Mouse (Mus musculus): ENCODE results near the gene Tgfbr3. TPM values are rescaled to one million over a fixed set of nuclear protein-coding genes. Genes with fewer than 3 reads are reported as not detected.

Tgfbr3 gene
- polyA plus RNA-seq, 1 experiment = 40.0 TPM

DNA sequence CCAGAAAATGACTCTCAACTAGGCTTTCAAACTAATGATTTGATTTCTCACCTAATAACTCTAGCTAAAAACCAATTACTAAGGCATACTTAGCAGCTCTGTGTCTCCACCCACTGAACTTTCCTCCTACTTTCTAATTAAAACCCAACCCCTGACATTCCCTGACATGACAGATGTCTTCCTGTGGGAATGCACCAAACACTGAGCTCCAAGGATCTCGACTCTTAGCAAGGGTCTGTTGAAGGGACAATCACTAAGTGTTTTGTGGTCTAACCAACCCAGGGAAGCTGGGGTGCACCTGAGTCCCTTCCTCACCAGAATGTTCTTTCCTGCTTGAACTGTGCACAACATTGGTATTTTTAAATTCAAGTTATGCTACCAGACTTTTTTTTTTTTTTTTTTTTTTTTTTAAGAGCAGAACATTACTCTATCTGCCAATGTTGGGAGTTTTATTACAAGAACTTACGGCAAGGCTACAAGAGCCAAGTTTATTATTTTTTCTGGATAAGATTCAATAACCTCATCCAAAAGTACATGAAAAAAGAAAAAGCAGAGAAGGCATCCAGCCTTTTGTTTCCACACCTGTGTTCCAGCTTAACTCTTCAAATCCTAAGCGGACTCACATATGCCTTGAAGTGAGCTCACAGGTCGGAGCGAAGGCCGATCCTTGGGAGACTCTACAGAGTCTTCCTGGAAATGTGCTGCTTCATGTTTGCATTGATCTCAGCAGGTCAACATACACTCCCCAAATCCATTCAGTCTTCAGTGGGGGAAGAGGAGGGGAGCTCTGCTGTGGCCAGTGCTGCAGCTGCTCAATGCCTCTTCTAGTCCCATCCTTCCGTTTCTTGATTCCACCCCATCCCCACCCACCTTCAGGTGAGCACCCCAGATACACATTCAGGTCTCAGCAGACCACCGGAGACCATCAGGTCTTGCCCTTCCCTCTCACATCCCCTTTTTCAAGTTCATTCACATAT is 129.2 kb downstream of the Tgfbr3 start:
- H3K4me3 ChIP-seq (ENCODE audit: insufficient read depth, low read length) = no peak overlapping the region
- peak overlapping the region; percentile 60 for H3K27ac ChIP-seq (ENCODE audit: insufficient read depth, low read length)
- TF ChIP-seq CTCF (IDR thresholded peaks at IDR 0.05; ENCODE audit: borderline replicate concordance, insufficient read depth, low read length) = no peak
- TF ChIP-seq POLR2A (IDR thresholded peaks at IDR 0.05; ENCODE audit: low read depth, low read length) = no peak
- peaks cover 24% of the 10 kb centered on the region for H3K4me1 ChIP-seq (ENCODE audit: control insufficient read depth, insufficient read depth, low read length)

DNA sequence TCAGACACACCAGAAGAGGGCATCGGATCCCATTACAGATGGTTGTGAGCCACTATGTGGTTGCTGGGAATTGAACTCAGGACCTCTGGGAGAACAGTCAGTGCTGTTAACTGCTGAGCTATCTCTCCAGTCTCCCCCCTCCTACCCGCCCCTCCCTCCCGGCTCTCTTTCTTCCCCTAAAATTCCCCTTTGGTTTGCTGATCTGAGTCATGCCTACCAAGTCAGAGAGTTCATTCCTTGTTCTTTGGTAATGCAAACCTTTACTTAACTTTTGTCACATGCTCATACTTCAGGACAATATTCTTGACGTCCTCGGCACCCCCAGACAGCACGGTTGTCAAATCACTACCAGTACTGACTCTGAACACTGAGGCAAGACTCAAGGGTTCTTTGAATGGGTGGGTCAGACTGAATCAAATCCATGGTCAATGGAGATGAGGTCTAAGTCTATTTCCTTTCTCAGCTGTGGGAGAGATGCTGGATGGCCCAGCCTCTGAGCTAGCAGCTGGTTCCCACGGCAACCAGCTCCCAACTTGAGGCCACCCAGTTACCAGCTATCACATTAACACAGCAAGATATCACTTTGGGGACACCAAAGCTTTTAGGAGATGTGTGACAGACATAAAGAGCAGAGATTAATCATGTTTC is 130.8 kb downstream of the Tgfbr3 start:
- TF ChIP-seq CTCF (IDR thresholded peaks at IDR 0.05; ENCODE audit: borderline replicate concordance, insufficient read depth, low read length) (no peak), POLR2A (IDR thresholded peaks at IDR 0.05; ENCODE audit: low read depth, low read length) (no peak)
- H3K27ac ChIP-seq (ENCODE audit: insufficient read depth, low read length) = peak overlapping the region; percentile 93
- peaks cover 24% of the 10 kb centered on the region for H3K4me1 ChIP-seq (ENCODE audit: control insufficient read depth, insufficient read depth, low read length)
- H3K4me3 ChIP-seq (ENCODE audit: insufficient read depth, low read length) = no peak overlapping the region

DNA sequence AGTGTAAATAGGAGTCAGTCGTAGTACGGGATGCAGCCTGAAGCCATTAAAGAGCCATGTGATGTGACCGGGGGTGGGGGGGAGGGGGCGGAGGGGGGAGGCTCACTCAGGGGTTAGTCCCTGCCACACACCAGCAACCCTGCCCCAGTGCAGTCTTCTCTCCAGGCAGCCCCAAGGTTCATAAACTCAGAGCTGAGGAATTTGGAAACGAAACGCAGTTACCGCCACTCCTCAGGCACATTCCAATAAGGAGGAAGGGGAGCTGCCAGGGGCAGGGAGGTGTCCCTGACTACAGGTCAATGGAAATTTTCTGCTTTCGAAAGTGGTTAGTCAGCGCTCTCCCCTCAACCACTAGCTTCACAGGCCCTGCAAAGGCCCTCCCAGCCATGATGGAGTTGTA is 132.0 kb downstream of the Tgfbr3 start:
- Histone ChIP-seq H3K4me3 (ENCODE audit: insufficient read depth, low read length) (no peak overlapping the region), H3K4me1 (ENCODE audit: control insufficient read depth, insufficient read depth, low read length) (peaks cover 24% of the 10 kb centered on the region), H3K27ac (ENCODE audit: insufficient read depth, low read length) (peak overlapping the region; percentile 93)
- TF ChIP-seq CTCF (IDR thresholded peaks at IDR 0.05; ENCODE audit: borderline replicate concordance, insufficient read depth, low read length) (no peak), POLR2A (IDR thresholded peaks at IDR 0.05; ENCODE audit: low read depth, low read length) (no peak)

DNA sequence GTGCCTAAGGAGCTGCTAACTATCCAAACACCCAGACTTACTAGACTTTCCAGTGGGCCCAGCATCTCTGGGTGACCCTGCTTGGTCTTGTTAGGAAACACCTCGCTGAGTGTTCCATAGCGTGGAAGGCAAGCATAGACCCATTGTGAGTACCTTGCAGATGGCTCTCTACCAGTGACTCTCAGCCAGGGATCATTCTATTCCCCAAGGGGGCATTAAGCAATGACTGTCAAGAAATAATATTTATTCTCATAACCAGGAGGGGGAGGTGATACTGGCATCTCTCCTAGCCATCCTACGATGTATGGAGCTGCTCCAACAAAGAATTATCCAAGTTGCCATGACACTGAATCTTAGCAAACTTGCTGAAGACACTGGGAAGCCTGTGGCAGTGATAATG is 133.3 kb downstream of the Tgfbr3 start:
- no peak overlapping the region for H3K27ac ChIP-seq (ENCODE audit: insufficient read depth, low read length)
- H3K4me3 ChIP-seq (ENCODE audit: insufficient read depth, low read length) = no peak overlapping the region
- TF ChIP-seq CTCF (IDR thresholded peaks at IDR 0.05; ENCODE audit: borderline replicate concordance, insufficient read depth, low read length) (no peak), POLR2A (IDR thresholded peaks at IDR 0.05; ENCODE audit: low read depth, low read length) (no peak)
- peaks cover 24% of the 10 kb centered on the region for H3K4me1 ChIP-seq (ENCODE audit: control insufficient read depth, insufficient read depth, low read length)

DNA sequence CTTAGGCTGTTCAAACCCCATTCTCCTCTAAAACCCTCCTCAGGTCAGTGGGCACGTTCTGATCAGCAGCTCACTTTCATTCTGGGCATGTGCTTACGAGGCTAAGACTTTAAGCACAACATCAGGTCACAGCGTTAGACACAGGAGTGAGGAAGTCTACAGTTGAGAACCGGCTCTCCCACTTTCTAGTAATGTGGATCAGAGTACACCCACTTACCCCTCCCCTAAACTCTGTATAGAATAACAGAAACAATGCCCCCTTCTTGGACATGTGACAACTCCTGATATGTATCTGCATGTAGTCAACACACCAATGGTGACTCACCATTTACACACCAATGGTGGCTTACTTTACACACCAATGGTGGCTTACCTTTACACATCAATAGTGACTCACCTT is 136.4 kb downstream of the Tgfbr3 start:
- peaks cover 8% of the 10 kb centered on the region for H3K4me1 ChIP-seq (ENCODE audit: control insufficient read depth, insufficient read depth, low read length)
- TF ChIP-seq CTCF (IDR thresholded peaks at IDR 0.05; ENCODE audit: borderline replicate concordance, insufficient read depth, low read length) (no peak), POLR2A (IDR thresholded peaks at IDR 0.05; ENCODE audit: low read depth, low read length) (no peak)
- no peak overlapping the region for H3K4me3 ChIP-seq (ENCODE audit: insufficient read depth, low read length)
- H3K27ac ChIP-seq (ENCODE audit: insufficient read depth, low read length) = no peak overlapping the region

DNA sequence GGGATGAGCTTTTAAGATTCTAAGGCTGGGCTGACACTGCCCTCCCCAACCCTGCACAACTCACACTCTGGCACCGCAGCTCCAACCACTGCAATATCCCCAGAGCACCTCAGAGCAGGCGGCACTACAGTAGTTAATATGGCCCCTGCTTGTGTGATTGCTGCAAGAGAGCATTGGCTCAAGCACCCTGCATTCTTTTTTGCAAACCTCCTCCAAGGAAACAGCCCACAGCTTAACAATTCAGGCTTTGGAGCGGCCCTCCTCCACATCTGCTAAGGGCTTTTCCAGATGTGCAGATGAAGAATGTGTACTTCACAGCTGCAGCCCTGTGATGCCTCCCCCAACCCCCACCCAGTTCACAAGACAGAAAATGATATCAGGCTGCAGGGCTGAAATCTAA is 138.1 kb downstream of the Tgfbr3 start:
- no peak overlapping the region for H3K27ac ChIP-seq (ENCODE audit: insufficient read depth, low read length)
- H3K4me3 ChIP-seq (ENCODE audit: insufficient read depth, low read length) = no peak overlapping the region
- TF ChIP-seq POLR2A (IDR thresholded peaks at IDR 0.05; ENCODE audit: low read depth, low read length) (no peak), CTCF (IDR thresholded peaks at IDR 0.05; ENCODE audit: borderline replicate concordance, insufficient read depth, low read length) (no peak)
- peaks cover 2% of the 10 kb centered on the region for H3K4me1 ChIP-seq (ENCODE audit: control insufficient read depth, insufficient read depth, low read length)

DNA sequence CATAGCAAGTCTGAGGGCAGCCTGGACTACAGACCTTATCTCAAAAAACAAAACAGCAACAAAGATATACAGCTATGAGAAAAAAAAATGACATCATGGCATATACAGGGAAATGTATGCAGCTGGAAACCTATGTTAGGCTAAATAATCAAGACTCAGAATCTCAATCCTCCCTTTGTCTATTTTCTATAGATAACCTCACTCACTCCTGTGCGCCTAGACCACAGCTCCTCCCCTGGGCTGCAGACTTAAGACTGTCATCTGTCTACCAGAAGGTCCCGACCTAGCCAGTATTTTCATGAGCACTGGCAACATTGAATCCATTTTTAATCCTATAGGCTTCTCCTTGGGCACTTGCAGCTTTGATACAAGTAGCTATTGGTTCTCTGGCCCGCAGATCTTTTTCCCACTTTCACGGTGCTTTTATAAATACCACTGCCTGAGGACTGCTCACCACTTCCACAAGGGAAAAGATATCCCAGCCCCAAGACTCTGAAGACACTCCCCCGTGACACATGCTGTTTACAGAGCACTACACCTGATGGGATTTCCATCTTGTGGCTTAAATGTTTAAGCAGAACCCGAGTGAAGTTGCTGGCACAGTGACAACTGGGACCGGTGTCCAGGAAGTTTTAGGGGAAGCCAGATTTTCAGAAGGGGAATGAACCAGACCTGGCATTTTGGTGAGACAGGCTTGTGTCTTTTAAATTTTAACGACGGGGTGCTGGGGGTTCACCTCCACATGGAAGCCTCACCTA is 138.7 kb downstream of the Tgfbr3 start:
- TF ChIP-seq POLR2A (IDR thresholded peaks at IDR 0.05; ENCODE audit: low read depth, low read length) = no peak
- TF ChIP-seq CTCF (IDR thresholded peaks at IDR 0.05; ENCODE audit: borderline replicate concordance, insufficient read depth, low read length) = no peak
- H3K4me1 ChIP-seq (ENCODE audit: control insufficient read depth, insufficient read depth, low read length) = no peaks in the 10 kb centered on the region; the same call in none of the 2 replicates
- no peak overlapping the region for H3K4me3 ChIP-seq (ENCODE audit: insufficient read depth, low read length)
- H3K27ac ChIP-seq (ENCODE audit: insufficient read depth, low read length) = no peak overlapping the region

DNA sequence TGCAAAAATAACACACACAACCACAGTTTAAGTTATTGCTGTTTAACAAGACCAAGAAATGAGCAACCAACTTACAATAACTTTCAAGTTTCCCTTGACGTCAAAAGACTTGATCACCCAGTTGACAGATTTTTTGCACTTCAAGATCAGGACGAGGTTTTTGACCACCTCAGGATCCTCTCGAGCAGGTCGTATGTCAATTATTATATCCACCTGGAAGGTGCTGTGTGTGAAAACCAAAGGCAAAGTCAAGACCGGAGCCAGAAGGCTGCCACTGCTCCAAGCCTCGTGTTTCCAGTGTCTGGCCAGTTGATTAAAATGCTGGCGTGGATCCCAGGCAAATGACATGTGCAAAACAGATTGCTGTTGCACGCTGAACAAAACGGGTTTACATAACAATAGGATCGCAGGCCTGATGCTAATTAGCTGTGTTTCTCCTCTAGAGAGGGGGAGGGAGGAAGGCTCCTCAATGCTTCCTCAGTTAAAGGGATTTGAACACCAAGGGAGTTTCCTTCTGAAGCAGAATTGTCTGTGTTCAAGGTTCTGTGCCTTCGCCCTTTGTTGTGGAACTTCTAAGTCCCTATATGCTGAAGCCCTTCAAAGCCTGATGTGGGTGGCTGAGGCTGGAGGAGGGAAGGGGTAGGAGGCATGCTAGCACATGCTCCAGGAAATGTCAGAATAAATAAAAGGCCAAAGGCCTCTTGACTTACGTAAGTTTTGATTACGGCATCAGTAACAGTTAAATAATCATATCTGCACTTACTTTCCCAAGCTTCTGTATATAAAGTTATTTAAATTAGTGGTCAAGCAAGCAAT is 141.3 kb downstream of the Tgfbr3 start:
- Histone ChIP-seq H3K27ac (ENCODE audit: insufficient read depth, low read length) (peak overlapping the region; percentile 9; the same call in 1 of the 2 replicates), H3K4me1 (ENCODE audit: control insufficient read depth, insufficient read depth, low read length) (no peaks in the 10 kb centered on the region; the same call in none of the 2 replicates), H3K4me3 (ENCODE audit: insufficient read depth, low read length) (no peak overlapping the region)
- no peak for TF ChIP-seq CTCF (IDR thresholded peaks at IDR 0.05; ENCODE audit: borderline replicate concordance, insufficient read depth, low read length)
- no peak for TF ChIP-seq POLR2A (IDR thresholded peaks at IDR 0.05; ENCODE audit: low read depth, low read length)

DNA sequence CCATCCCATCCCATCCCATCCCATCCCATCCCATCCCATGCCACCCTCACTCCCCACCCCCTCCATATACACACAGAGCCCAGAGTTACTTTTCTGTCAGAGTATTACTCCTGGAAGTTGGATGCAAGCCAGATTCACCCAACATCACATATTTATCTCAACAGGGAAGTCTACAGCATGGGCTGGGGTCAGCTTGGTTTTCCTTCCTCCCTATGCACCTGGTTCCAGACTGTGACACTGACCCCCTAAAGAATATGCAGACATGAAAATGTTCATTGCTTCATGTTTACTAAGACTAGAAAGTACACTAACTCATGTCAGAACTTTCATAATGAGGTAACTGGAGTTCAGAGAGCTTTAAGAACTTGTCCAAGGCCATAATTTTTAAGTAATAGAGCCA is 142.0 kb downstream of the Tgfbr3 start:
- Histone ChIP-seq H3K4me3 (ENCODE audit: insufficient read depth, low read length) (no peak overlapping the region), H3K4me1 (ENCODE audit: control insufficient read depth, insufficient read depth, low read length) (no peaks in the 10 kb centered on the region; the same call in none of the 2 replicates), H3K27ac (ENCODE audit: insufficient read depth, low read length) (no peak overlapping the region; the same call in 1 of the 2 replicates)
- TF ChIP-seq CTCF (IDR thresholded peaks at IDR 0.05; ENCODE audit: borderline replicate concordance, insufficient read depth, low read length) (no peak), POLR2A (IDR thresholded peaks at IDR 0.05; ENCODE audit: low read depth, low read length) (no peak)

Data from embryonic fibroblast, embryonic 13.5 days (primary cell).